Mouse (Mus musculus) spleen, adult 2 months (tissue): ENCODE measurements at regions not wholly inside any gene's neighbourhood (a gene's known extent, or its start where the extent isn't known, plus 50 kb on each side); places are given as distances from the start of the nearest gene placed in this dataset.

Source experiments
- CTCF ChIP-seq: fragments of 200-500 bp; IDR thresholded peaks from 2 replicates; pipeline ENCODE4 v1.5.1; 2011; ENCODE audit warnings: mild to moderate bottlenecking, inconsistent platforms; ENCODE audit not compliant: insufficient read depth, insufficient read length, insufficient replicate concordance; ENCODE audit errors: extremely low read depth
- POLR2A ChIP-seq: fragments of 200-500 bp; IDR thresholded peaks from 2 replicates; pipeline ENCODE4 v1.6.1; 2011; ENCODE audit warnings: low read depth, low read length, inconsistent platforms

GRCm38 (mm10) chr7:129784966-129785365 lies 193.3 kb downstream of the Wdr11 start:
- no peak for TF ChIP-seq POLR2A
- TF ChIP-seq CTCF, result no peak
